Mouse (Mus musculus) layer of hippocampus, postnatal 36 days (tissue): Measurements from ENCODE around the gene Ugt2a3. TPM values are rescaled to one million over a fixed set of nuclear protein-coding genes. Genes with fewer than 3 reads are reported as not detected.
"Not testable (repeated sequence)": the region's sequence is repeated elsewhere in the genome, so short reads cannot be mapped to it uniquely, and the experiment has no call there.

Source experiments
- DNase-seq, 2 experiments: peaks; one replicate each; pipeline ENCODE4 v3.0.0; 2022
- total RNA-seq, 2 experiments: library from RNA; stranded (reverse); gene quantifications; 2 replicates each; pipeline ENCODE4 v1.2.3; 2021

Ugt2a3 gene
- total RNA-seq, result not detected

- no peak for DNase-seq
Observed at GRCm38 (mm10) chr5:87336961-87337697, at the start of gene Ugt2a3. Gene Ugt2a3, minus strand, starts transcription at chr5:87337195.

DNA sequence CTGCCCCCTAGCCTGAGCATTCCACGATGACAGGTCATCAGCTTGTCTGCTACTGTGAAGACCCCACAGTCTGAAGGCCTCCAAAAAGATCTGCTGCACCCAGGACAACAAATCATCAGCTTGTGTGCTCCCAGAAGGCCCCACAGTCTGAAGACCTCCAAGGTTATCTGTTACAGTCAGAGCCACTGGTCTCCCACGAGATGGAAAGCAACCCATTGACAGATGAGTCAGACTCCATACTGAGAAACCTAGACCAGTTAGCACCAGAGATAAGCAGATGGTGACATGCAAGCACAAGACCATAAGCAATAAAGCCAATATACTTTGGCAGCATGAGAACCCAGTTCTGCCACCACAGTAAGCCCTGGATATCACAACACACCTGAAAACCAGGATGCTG is 43.2 kb upstream of the Ugt2a3 start:
- DNase-seq, result no peak

DNA sequence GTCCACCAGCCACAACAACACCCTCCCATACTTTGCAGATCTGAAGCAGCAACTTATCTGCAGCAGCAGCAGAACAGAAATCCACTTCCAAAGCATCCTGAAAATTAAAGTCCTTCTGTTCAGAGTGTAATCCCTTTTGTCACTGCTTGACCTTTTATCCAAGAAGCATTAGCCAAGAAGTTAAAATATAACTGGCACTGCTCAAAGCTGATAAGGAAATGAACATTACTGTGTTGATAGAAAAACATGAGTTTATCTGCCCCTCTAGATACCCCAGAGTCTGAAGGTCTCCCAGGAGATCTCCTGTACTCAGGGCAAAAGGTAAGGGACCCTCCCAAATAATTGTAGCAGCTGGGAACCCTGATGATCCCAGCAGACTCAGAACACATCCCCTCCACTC is 42.8 kb upstream of the Ugt2a3 start:
- no peak for DNase-seq

GRCm38 (mm10) chr5:87375874-87376383 is 38.9 kb upstream of the Ugt2a3 start:
- no peak for DNase-seq

DNA sequence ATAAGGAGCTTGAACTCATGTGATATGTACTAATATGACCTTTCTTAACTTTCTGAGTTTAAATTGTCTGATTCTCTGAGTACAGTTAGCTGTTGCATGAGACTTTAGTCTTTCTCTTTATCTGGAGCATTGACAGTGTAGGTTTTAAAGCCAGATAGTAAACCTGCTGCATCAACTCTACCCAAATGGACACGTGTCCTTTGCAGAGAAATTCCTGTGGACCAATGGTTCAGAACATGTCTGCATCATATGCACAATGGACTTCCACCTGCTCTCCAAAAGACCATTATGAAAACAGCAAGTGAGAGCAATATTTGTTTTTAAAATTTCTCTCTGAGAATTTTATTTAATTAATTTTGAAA is 36.5 kb upstream of the Ugt2a3 start:
- DNase-seq, result no peak

GRCm38 (mm10) chr5:87372788-87373501 is 36.0 kb upstream of the Ugt2a3 start:
- not testable (repeated sequence) for DNase-seq

- no peak for DNase-seq
Observed at GRCm38 (mm10) chr5:87350350-87350749, 13.4 kb upstream of the Ugt2a3 start.

DNA sequence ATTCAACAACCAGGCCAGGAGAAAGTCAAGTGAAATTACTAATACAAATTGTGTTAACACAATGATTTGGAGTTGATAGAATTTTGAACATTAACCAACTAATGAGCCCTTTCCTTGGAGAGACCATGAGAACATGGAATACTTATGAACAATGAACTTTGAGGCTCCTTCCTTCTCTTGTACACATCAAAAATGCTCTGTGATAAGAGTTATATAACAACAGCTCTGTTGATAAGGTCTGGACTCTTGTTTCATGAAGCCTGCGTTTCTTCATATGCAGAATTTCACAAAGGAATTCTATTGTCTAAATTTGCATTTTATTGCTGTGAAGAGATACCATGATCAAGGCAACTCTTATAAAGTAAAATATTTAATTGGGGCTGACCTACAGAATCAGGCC is 12.2 kb upstream of the Ugt2a3 start:
- not testable (repeated sequence) for DNase-seq

DNA sequence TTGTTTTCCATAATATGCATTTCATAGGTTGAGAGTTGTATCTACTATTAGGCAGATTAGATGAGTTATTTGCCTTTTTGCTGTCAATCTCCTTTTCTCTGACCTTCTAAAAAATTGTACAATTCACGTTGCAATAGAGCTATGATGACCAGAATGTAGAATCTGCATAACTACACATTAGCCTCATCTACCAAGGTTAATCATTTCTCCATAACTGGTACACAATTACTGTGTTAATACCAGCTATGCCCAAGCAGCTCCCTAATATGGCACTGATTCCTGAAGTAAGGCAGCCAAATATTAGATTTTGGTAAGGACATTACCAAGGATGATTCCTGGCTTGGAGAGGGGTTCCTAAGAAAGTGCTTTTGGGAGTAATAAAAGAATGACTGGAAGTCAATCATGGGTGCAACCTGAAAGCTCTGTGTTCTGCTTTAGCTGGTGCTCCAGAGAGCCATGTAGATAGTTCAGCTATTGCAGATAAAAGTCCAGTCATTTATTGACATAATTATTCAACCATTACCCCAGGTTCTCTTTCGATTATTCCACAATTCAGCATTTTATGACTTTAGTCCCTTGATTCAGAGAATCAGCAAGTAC is 10.6 kb upstream of the Ugt2a3 start:
- not testable (repeated sequence) for DNase-seq

DNA sequence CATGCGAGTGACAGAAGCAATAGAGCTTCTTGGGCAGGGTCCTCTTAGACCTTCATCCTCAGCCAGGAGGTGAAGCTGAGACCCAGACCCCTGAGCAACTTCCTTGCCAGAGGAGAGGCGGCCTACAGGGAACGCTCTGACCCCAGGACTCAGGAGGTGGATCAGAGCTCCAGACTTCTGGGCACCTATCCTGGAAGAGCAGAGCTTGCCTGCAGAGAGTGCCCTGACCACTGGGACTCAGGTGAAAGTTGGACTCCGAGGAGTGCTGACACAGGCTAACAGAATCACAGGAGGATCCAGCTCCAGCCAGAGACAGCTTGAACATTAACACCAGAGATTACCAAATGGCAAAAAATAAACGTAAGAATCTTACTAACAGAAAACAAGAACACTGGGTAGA is 3.5 kb upstream of the Ugt2a3 start:
- DNase-seq, result no peak

DNA sequence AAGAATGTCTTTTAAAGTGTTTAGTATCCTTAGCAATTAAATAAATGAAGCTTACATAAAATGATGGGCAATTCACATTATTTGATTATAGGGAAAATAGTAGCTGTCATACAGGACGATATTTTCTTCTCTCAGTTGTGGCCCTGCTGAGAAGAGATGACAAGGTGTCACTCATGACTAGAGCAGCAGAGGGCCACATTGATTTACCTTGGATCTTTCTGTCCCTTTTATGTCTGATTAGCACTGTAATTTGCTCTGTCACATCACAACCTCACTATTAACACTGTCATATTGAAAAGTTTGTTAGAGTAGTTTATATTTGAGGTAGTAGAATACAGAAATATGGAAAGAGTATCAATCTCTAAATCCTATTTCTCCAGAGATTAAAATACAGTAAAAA is 1.8 kb downstream of the Ugt2a3 start:
- DNase-seq, result no peak

GRCm38 (mm10) chr5:87333584-87333983 is 3.4 kb downstream of the Ugt2a3 start:
- DNase-seq, result no peak

- no peak for DNase-seq
Observed at GRCm38 (mm10) chr5:87311392-87311791, 25.6 kb downstream of the Ugt2a3 start.

- not testable (repeated sequence) for DNase-seq
Observed at GRCm38 (mm10) chr5:87286180-87286579, 50.8 kb downstream of the Ugt2a3 start.

- DNase-seq, result not testable (repeated sequence)
Observed at GRCm38 (mm10) chr5:87275986-87276385, 61.0 kb downstream of the Ugt2a3 start.

DNA sequence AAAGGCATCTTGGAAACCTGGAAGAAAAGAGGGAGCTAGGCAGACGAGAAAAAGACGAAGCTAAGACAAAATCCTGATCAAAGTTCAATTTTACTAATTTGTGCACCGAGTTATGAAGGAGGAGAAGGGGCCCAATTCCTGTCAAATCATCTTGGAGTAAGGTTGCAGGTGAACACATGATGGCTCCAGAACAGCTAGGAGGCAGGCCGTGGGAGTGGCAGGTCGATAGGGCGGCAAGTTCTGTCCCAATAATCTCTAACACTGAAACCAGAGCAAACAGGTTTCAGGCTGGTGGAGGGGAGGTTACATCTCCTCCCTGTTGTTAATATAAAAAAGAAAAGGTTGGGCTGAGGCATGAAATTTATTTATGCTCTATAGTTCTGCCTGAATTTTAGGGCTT is 61.4 kb downstream of the Ugt2a3 start:
- DNase-seq, result no peak

Other genes starting within 250 kb of the Ugt2a3 start
- not detected for gene Ugt2b36, start 244.6 kb downstream of the Ugt2a3 start, total RNA-seq
- not detected for gene Ugt2b5, start 196.9 kb downstream of the Ugt2a3 start, total RNA-seq
- gene Ugt2b37, start 82.4 kb downstream of the Ugt2a3 start, total RNA-seq, result not detected
- gene Ugt2b38, start 87.0 kb upstream of the Ugt2a3 start, total RNA-seq, result not detected
- gene Ugt2a2, start 145.1 kb upstream of the Ugt2a3 start, total RNA-seq, result not detected
- not detected for gene Gm43638, start 149.6 kb upstream of the Ugt2a3 start, total RNA-seq
- gene Ugt2a1, start 153.7 kb upstream of the Ugt2a3 start, total RNA-seq, result not detected
- gene Sult1b1, start 201.0 kb upstream of the Ugt2a3 start, total RNA-seq, result not detected
- not detected for gene Sult1d1, start 231.8 kb upstream of the Ugt2a3 start, total RNA-seq